Mouse (Mus musculus) neural tube, embryonic 15.5 days (tissue): ENCODE measurements at regions not wholly inside any gene's neighbourhood (a gene's known extent, or its start where the extent isn't known, plus 50 kb on each side); places are given as distances from the start of the nearest gene placed in this dataset.

Experiments used
- ATAC-seq: fragments of 200-750 bp; cut with Nextera tagmentation; 2 replicates; pipeline ENCODE4 v1.8.0; 2017; ENCODE audit warnings: mild to moderate bottlenecking, moderate TSS enrichment, moderate library complexity; ENCODE audit not compliant: low FRiP score
- H3K27ac ChIP-seq: fragments of 300-500 bp; sonication (generic); replicated peaks from 2 replicates; pipeline ENCODE4 v1.5.1; 2015; ENCODE audit warnings: mild to moderate bottlenecking, inconsistent platforms
- H3K27me3 ChIP-seq: fragments of 300-500 bp; sonication (generic); replicated peaks from 2 replicates; pipeline ENCODE4 v1.6.1; 2015; ENCODE audit warnings: inconsistent platforms
- H3K36me3 ChIP-seq: fragments of 300-500 bp; sonication (generic); 2 replicates; pipeline ENCODE4 v1.6.1; 2015; ENCODE audit warnings: inconsistent platforms
- H3K4me1 ChIP-seq: fragments of 300-500 bp; sonication (generic); 2 replicates; pipeline ENCODE4 v1.6.1; 2015; ENCODE audit warnings: inconsistent platforms
- H3K4me2 ChIP-seq: fragments of 300-500 bp; sonication (generic); 2 replicates; pipeline ENCODE4 v1.6.1; 2015; ENCODE audit warnings: inconsistent platforms, mild to moderate bottlenecking, moderate library complexity
- H3K4me3 ChIP-seq: fragments of 300-500 bp; sonication (generic); replicated peaks from 2 replicates; pipeline ENCODE4 v1.5.1; 2015; ENCODE audit warnings: mild to moderate bottlenecking, inconsistent platforms
- H3K9ac ChIP-seq: fragments of 300-500 bp; sonication (generic); replicated peaks from 2 replicates; pipeline ENCODE4 v1.6.1; 2015; ENCODE audit warnings: mild to moderate bottlenecking, inconsistent platforms
- H3K9me3 ChIP-seq: fragments of 300-500 bp; sonication (generic); replicated peaks from 2 replicates; pipeline ENCODE4 v1.6.1; 2016; ENCODE audit warnings: inconsistent platforms
- WGBS: fragments of 180-500 bp; shearing (Covaris S2); methylation state at CpG from one replicate; pipeline ENCODE4 v1.1.7; 2015; ENCODE audit warnings: mixed read lengths; 5-methylcytosine and 5-hydroxymethylcytosine counted together

- Histone ChIP-seq H3K4me3 (no peak overlapping the region), H3K4me1 (peaks cover 22% of the 10 kb centered on the region), H3K9me3 (no peaks in the 10 kb centered on the region), H3K36me3 (no peaks in the 10 kb centered on the region), H3K9ac (no peak overlapping the region), H3K27me3 (no peaks in the 10 kb centered on the region), H3K4me2 (no peak overlapping the region), H3K27ac (no peak overlapping the region)
- 52% methylated on average over 9 of the region's 9 CpGs for WGBS
- ATAC-seq, result no peak
Observed at GRCm38 (mm10) chr4:33552856-33553255, 242.7 kb downstream of the Rngtt start.

DNA sequence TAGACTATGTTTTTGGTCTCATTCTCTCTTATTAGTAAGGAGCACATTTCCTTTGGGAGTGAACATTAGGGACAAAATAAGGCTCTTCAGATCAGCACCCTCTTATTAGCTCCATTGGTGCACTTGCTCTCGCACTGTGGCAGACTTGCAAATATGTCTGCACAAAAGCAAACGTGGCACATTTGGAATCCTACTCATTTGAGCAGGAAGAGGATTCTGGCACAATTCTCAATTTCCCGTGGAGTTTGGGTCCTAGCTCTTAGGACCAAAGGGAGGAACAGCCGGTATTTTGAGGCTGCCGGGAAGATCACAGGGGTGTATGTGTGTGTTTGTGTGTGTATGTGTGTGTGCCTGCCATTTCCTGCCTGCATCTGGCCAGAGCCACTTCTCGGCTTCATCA, 244.5 kb downstream of the Rngtt start:
- 46% methylated on average over 6 of the region's 6 CpGs for WGBS
- H3K4me3 ChIP-seq, result no peak overlapping the region
- no peaks in the 10 kb centered on the region for H3K9me3 ChIP-seq
- H3K27me3 ChIP-seq, result no peaks in the 10 kb centered on the region
- no peak overlapping the region for H3K4me2 ChIP-seq
- no peak overlapping the region for H3K9ac ChIP-seq
- no peaks in the 10 kb centered on the region for H3K36me3 ChIP-seq
- no peak for ATAC-seq
- H3K27ac ChIP-seq, result no peak overlapping the region
- peaks cover 21% of the 10 kb centered on the region for H3K4me1 ChIP-seq

GRCm38 (mm10) chr4:33555231-33555933, 245.3 kb downstream of the Rngtt start:
- Histone ChIP-seq H3K4me3 (no peak overlapping the region), H3K27ac (no peak overlapping the region), H3K9ac (no peak overlapping the region), H3K4me2 (peak overlapping the region; percentile 25), H3K27me3 (no peaks in the 10 kb centered on the region), H3K4me1 (peaks cover 18% of the 10 kb centered on the region), H3K9me3 (no peaks in the 10 kb centered on the region), H3K36me3 (no peaks in the 10 kb centered on the region)
- ATAC-seq, result no peak
- 15% methylated on average over 14 of the region's 14 CpGs for WGBS

DNA sequence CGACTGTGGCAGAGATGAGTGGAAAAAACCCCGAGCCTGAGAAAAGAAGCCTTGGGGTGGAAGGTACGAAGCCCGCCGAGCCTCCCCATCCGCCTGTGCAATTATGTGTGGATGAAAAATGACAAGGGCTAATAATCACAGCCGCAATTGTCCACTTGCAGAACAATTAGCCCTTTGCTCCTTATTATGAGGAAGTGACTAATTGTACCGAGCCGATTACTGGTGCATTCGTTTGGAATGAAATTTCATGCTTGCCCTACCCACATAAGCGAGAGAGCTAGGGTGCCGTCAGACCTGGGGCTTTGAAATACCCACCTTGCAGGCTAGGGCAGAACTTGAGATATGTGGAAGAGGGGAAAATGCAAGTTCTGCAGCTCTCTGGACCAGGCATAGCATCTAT, 245.9 kb downstream of the Rngtt start:
- Histone ChIP-seq H3K9ac (no peak overlapping the region), H3K4me3 (no peak overlapping the region), H3K36me3 (no peaks in the 10 kb centered on the region), H3K4me1 (peaks cover 18% of the 10 kb centered on the region), H3K27me3 (no peaks in the 10 kb centered on the region), H3K4me2 (peak overlapping the region; percentile 25), H3K9me3 (no peaks in the 10 kb centered on the region), H3K27ac (no peak overlapping the region)
- ATAC-seq, result no peak
- WGBS, result 29% methylated on average over 12 of the region's 12 CpGs

GRCm38 (mm10) chr4:33556661-33557540, 246.8 kb downstream of the Rngtt start:
- WGBS, result 75% methylated on average over 12 of the region's 12 CpGs
- ATAC-seq, result no peak
- H3K4me2 ChIP-seq, result no peak overlapping the region

GRCm38 (mm10) chr4:33570274-33570673, 260.2 kb downstream of the Rngtt start:
- ATAC-seq, result no peak
- no peaks in the 10 kb centered on the region for H3K4me1 ChIP-seq
- no peak overlapping the region for H3K4me3 ChIP-seq
- no peaks in the 10 kb centered on the region for H3K27me3 ChIP-seq
- no peaks in the 10 kb centered on the region for H3K36me3 ChIP-seq
- H3K4me2 ChIP-seq, result no peak overlapping the region
- H3K9me3 ChIP-seq, result no peaks in the 10 kb centered on the region
- H3K27ac ChIP-seq, result no peak overlapping the region
- 84% methylated on average over 5 of the region's 5 CpGs for WGBS
- no peak overlapping the region for H3K9ac ChIP-seq

More at GRCm38 (mm10) chr4:33556661-33557540, 246.8 kb downstream of the Rngtt start:
- H3K4me1 ChIP-seq, result peaks cover 18% of the 10 kb centered on the region
- H3K27ac ChIP-seq, result no peak overlapping the region
- H3K27me3 ChIP-seq, result no peaks in the 10 kb centered on the region
- H3K36me3 ChIP-seq, result no peaks in the 10 kb centered on the region
- H3K9ac ChIP-seq, result no peak overlapping the region
- no peaks in the 10 kb centered on the region for H3K9me3 ChIP-seq
- no peak overlapping the region for H3K4me3 ChIP-seq

GRCm38 (mm10) chr4:33571351-33571750, 261.2 kb downstream of the Rngtt start:
- Histone ChIP-seq H3K27ac (no peak overlapping the region), H3K4me1 (no peaks in the 10 kb centered on the region), H3K27me3 (no peaks in the 10 kb centered on the region), H3K9me3 (no peaks in the 10 kb centered on the region), H3K9ac (no peak overlapping the region), H3K36me3 (no peaks in the 10 kb centered on the region), H3K4me2 (no peak overlapping the region), H3K4me3 (no peak overlapping the region)
- WGBS, result 53% methylated on average over 6 of the region's 6 CpGs
- ATAC-seq, result no peak

DNA sequence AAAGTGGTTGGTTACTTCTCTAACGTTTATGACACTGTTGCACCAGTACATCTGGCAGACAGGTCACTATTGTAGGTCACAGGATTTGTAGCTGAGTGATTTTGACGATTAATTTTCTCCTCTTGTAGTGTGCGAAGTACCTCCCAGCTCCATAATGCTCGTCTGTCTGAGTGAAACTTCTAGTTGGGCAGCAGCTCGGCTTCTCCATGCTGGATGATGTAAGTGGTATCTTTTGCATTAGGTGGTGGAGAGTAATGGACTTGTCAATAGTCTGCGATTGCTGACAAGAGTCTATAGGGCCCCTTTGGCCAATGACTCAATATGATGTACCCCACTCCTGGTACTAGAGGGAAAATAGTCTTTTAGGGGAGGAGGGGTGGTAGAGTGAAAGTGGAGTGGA, 267.5 kb downstream of the Rngtt start:
- Histone ChIP-seq H3K27me3 (no peaks in the 10 kb centered on the region), H3K36me3 (no peaks in the 10 kb centered on the region), H3K27ac (no peak overlapping the region), H3K4me1 (peaks cover 2% of the 10 kb centered on the region; the same call in 1 of the 2 replicates), H3K9me3 (0 out of 2 replicates have a peak, but pooled peaks cover 10% of the 10 kb centered on the region), H3K4me2 (no peak overlapping the region), H3K4me3 (no peak overlapping the region), H3K9ac (no peak overlapping the region)
- ATAC-seq, result no peak
- WGBS, result 96% methylated on average over 6 of the region's 6 CpGs

DNA sequence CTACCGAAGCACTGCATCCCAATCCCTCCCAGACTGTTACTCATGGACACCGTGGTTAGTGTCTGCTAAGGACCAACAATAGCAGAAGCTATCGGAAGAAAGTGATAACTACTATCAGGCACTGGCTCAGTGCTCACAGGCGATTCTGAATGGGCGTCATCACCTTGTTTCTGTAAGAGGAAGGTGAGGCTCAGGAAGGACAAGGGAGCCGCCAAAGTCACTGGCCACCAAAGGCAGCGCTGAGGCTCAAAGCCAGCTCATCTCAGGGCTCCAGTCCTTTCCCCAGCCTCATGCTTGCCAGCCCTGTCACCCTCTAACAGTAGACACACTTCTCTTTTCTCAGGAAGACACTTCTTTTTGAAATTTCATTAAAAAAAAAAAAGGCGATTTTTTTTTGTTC, 270.4 kb downstream of the Rngtt start:
- Histone ChIP-seq H3K9me3 (0 out of 2 replicates have a peak, but pooled peaks cover 10% of the 10 kb centered on the region), H3K4me2 (no peak overlapping the region), H3K9ac (no peak overlapping the region), H3K4me1 (peaks cover 4% of the 10 kb centered on the region; the same call in 1 of the 2 replicates), H3K36me3 (no peaks in the 10 kb centered on the region), H3K27me3 (no peaks in the 10 kb centered on the region), H3K27ac (no peak overlapping the region), H3K4me3 (no peak overlapping the region)
- 90% methylated on average over 8 of the region's 8 CpGs for WGBS
- ATAC-seq, result no peak

DNA sequence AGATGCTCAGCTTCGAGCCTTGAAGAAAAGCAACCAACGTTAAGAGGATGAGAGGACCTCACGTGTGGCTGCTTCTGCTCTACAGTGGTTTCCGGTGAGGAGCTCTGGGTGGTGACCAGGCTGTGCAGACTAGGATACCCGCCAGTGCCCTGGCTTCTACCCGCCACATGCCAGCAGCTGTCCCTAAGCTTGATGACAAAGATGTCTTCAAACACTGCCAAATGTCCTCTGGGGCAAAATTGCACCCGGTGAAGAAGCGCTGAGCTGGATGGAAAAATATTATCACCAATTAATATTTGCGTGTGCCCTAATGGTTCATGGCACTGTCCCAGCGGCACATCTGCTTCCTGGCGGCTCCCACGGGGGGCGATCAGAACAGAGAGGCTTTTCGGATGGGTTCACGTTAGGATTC, 271.1 kb downstream of the Rngtt start:
- Histone ChIP-seq H3K4me3 (no peak overlapping the region), H3K9ac (no peak overlapping the region), H3K4me1 (peaks cover 9% of the 10 kb centered on the region), H3K27ac (no peak overlapping the region), H3K36me3 (no peaks in the 10 kb centered on the region), H3K27me3 (no peaks in the 10 kb centered on the region), H3K4me2 (no peak overlapping the region), H3K9me3 (0 out of 2 replicates have a peak, but pooled peaks cover 10% of the 10 kb centered on the region)
- 63% methylated on average over 15 of the region's 15 CpGs for WGBS
- ATAC-seq, result no peak

- Histone ChIP-seq H3K9ac (no peak overlapping the region), H3K4me2 (peak overlapping the region; percentile 15; the same call in 1 of the 2 replicates), H3K27me3 (no peaks in the 10 kb centered on the region), H3K4me3 (no peak overlapping the region), H3K4me1 (peaks cover 17% of the 10 kb centered on the region), H3K27ac (no peak overlapping the region), H3K36me3 (no peaks in the 10 kb centered on the region), H3K9me3 (0 out of 2 replicates have a peak, but pooled peaks cover 10% of the 10 kb centered on the region)
- 69% methylated on average over 17 of the region's 17 CpGs for WGBS
- no peak for ATAC-seq
Observed at GRCm38 (mm10) chr4:33581766-33582525, 271.8 kb downstream of the Rngtt start.
